Mouse (Mus musculus) heart, postnatal 25 days (tissue): ENCODE results near the gene Dlx2. TPM values are rescaled to one million over a fixed set of nuclear protein-coding genes. Genes with fewer than 3 reads are reported as not detected.
A peak's percentile ranks its signal among the peaks of the same experiment; 100 is the strongest.

Experiments
- DNase-seq: peaks from one replicate; pipeline ENCODE4 v3.0.0; 2022; ENCODE audit warnings: low spot score
- intact Hi-C: fragments of 180-260 bp; cut with DNase I; formaldehyde crosslinking; loops from one replicate; pipeline ENCODE4 v1.15.1; 2025
- total RNA-seq, 2 experiments: library from RNA; stranded (reverse); gene quantifications; 2 replicates each; pipeline ENCODE4 v1.2.3; 2021

The Dlx2 gene
- total RNA-seq, result not detected

GRCm38 (mm10) chr2:71546640-71547071 is at the start of gene Dlx2:
TSS of gene Dlx2 (minus strand) at chr2:71546754.
- DNase-seq, result no peak
- intact Hi-C loops, result loop anchor here (2.0 to 10.0 kb wide), 4 partner anchors 16 to 392 kb away; partner anchors contain the start of gene Metap1d

- intact Hi-C loops, result no loop called here
- peak; percentile 7 for DNase-seq
Measured at GRCm38 (mm10) chr2:71594466-71594865, 47.9 kb upstream of the Dlx2 start.

GRCm38 (mm10) chr2:71589114-71589513 is 42.6 kb upstream of the Dlx2 start:
- intact Hi-C loops, result no loop called here
- no peak for DNase-seq

GRCm38 (mm10) chr2:71581488-71581887 is 34.9 kb upstream of the Dlx2 start:
- no peak for DNase-seq
- intact Hi-C loops, result no loop called here

GRCm38 (mm10) chr2:71580632-71581466 is 34.3 kb upstream of the Dlx2 start:
- intact Hi-C loops, result no loop called here
- peak; percentile 18 for DNase-seq

- DNase-seq, result no peak
- intact Hi-C loops, result no loop called here
Measured at GRCm38 (mm10) chr2:71577059-71577458, 30.5 kb upstream of the Dlx2 start.

GRCm38 (mm10) chr2:71573736-71574135 is 27.2 kb upstream of the Dlx2 start:
- intact Hi-C loops, result no loop called here
- no peak for DNase-seq

- DNase-seq, result no peak
- intact Hi-C loops, result no loop called here
Measured at GRCm38 (mm10) chr2:71566466-71566865, 19.9 kb upstream of the Dlx2 start.

- intact Hi-C loops, result no loop called here
- no peak for DNase-seq
Measured at GRCm38 (mm10) chr2:71556071-71556470, 9.5 kb upstream of the Dlx2 start.

- intact Hi-C loops, result no loop called here
- DNase-seq, result no peak
Measured at GRCm38 (mm10) chr2:71551704-71552103, 5.2 kb upstream of the Dlx2 start.

- intact Hi-C loops, result no loop called here
- no peak for DNase-seq
Measured at GRCm38 (mm10) chr2:71550330-71550729, 3.8 kb upstream of the Dlx2 start.

- intact Hi-C loops, result loop anchor here (2.0 to 10.0 kb wide), 4 partner anchors 17 to 393 kb away; partner anchors contain the start of gene Metap1d
- DNase-seq, result no peak
Measured at GRCm38 (mm10) chr2:71547829-71548228, 1.3 kb upstream of the Dlx2 start.

- DNase-seq, result no peak
- intact Hi-C loops, result loop anchor here (2.0 to 10.0 kb wide), 4 partner anchors 15 to 391 kb away; partner anchors contain the start of gene Metap1d
Measured at GRCm38 (mm10) chr2:71545882-71546639, 493 bp downstream of the Dlx2 start.

GRCm38 (mm10) chr2:71545401-71545881 is 1.1 kb downstream of the Dlx2 start:
- DNase-seq, result no peak
- intact Hi-C loops, result loop anchor here (5.0 to 10.0 kb wide), 3 partner anchors 93 to 391 kb away; partner anchors contain the start of gene Metap1d

GRCm38 (mm10) chr2:71544391-71545285 is 1.9 kb downstream of the Dlx2 start:
- intact Hi-C loops, result loop anchor here (5.0 to 10.0 kb wide), 3 partner anchors 92 to 390 kb away; partner anchors contain the start of gene Metap1d
- DNase-seq, result no peak

- no peak for DNase-seq
- intact Hi-C loops, result loop anchor here (10.0 kb wide), 1 partner anchor 389 kb away; no protein-coding TSS in a partner anchor
Measured at GRCm38 (mm10) chr2:71543948-71544347, 2.6 kb downstream of the Dlx2 start.

- no peak for DNase-seq
- intact Hi-C loops, result loop anchor here (10.0 kb wide), 1 partner anchor 389 kb away; no protein-coding TSS in a partner anchor
Measured at GRCm38 (mm10) chr2:71543531-71543930, 3.0 kb downstream of the Dlx2 start.

GRCm38 (mm10) chr2:71542816-71543301 is 3.7 kb downstream of the Dlx2 start:
- intact Hi-C loops, result loop anchor here (10.0 kb wide), 1 partner anchor 388 kb away; no protein-coding TSS in a partner anchor
- DNase-seq, result no peak

- intact Hi-C loops, result loop anchor here (10.0 kb wide), 1 partner anchor 388 kb away; no protein-coding TSS in a partner anchor
- DNase-seq, result no peak
Measured at GRCm38 (mm10) chr2:71542227-71542815, 4.2 kb downstream of the Dlx2 start.
